Mouse (Mus musculus) hindbrain, embryonic 12.5 days (tissue): Measurements from ENCODE around the gene Def6. TPM values are rescaled to one million over a fixed set of nuclear protein-coding genes. Genes with fewer than 3 reads are reported as not detected.

Experiments used
- polyA plus RNA-seq: library from polyadenylated mRNA; unstranded; fragments of >200 nt; fragmentation: Nextera tagmentation; extraction: Ambion mirVana; gene quantifications from 2 replicates; pipeline ENCODE4 v1.2.1, GENCODE M21; 2016

Gene Def6
- polyA plus RNA-seq, 1 experiment from 2014 or later: 5.7 TPM

Other genes with a start within 250 kb of the Def6 start
- 1.9 and 2.6 TPM in 2 replicates for gene Tcp11, start 127.1 kb upstream of the Def6 start, polyA plus RNA-seq
- gene Scube3, start 65.6 kb upstream of the Def6 start, polyA plus RNA-seq: 11.1 and 12.4 TPM in 2 replicates
- gene Zfp523, start 30.6 kb upstream of the Def6 start, polyA plus RNA-seq: 50.0 and 50.6 TPM in 2 replicates
- 1.7 and 2.4 TPM in 2 replicates for gene Ppard, start 24.9 kb downstream of the Def6 start, polyA plus RNA-seq
- gene Fance, start 105.7 kb downstream of the Def6 start, polyA plus RNA-seq: 24.7 and 28.3 TPM in 2 replicates
- 287 and 354 TPM in 2 replicates for gene Rpl10a, start 120.7 kb downstream of the Def6 start, polyA plus RNA-seq
- gene Tead3, start 143.0 kb downstream of the Def6 start, polyA plus RNA-seq: 7.0 and 7.7 TPM in 2 replicates
- 5.0 and 6.8 TPM in 2 replicates for gene Tulp1, start 157.4 kb downstream of the Def6 start, polyA plus RNA-seq